Mouse (Mus musculus) limb, embryonic 10.5 days (tissue): Measurements from ENCODE around the gene Gm49380. TPM values are rescaled to one million over a fixed set of nuclear protein-coding genes. Genes with fewer than 3 reads are reported as not detected.
A peak's percentile ranks its signal among the peaks of the same experiment; 100 is the strongest.

Experiments
- DNase-seq: peaks from one replicate; pipeline ENCODE4 v3.0.0-alpha.2; 2017; ENCODE audit warnings: low spot score
- H3K27ac ChIP-seq: fragments of 300-500 bp; sonication (generic); 2 replicates; pipeline ENCODE4 v1.5.1; 2016; ENCODE audit warnings: mild to moderate bottlenecking
- H3K27me3 ChIP-seq: fragments of 300-500 bp; sonication (generic); 2 replicates; pipeline ENCODE4 v1.6.1; 2016; ENCODE audit warnings: low read depth, mild to moderate bottlenecking; ENCODE audit not compliant: poor library complexity, severe bottlenecking
- H3K36me3 ChIP-seq: fragments of 300-500 bp; sonication (generic); 2 replicates; pipeline ENCODE4 v1.6.1; 2016; ENCODE audit warnings: mild to moderate bottlenecking, moderate library complexity
- H3K4me1 ChIP-seq: fragments of 300-500 bp; sonication (generic); 2 replicates; pipeline ENCODE4 v1.6.1; 2016
- H3K4me3 ChIP-seq: fragments of 300-500 bp; sonication (generic); 2 replicates; pipeline ENCODE4 v1.5.1; 2016; ENCODE audit warnings: mild to moderate bottlenecking, moderate library complexity
- H3K9me3 ChIP-seq: fragments of 300-500 bp; sonication (generic); replicated peaks from 2 replicates; pipeline ENCODE4 v1.6.1; 2016; ENCODE audit warnings: mild to moderate bottlenecking
- WGBS: fragments of 180-500 bp; shearing (Covaris S2); methylation state at CpG from one replicate; pipeline ENCODE4 v1.1.7; 2016; 5-methylcytosine and 5-hydroxymethylcytosine counted together
- polyA plus RNA-seq: library from polyadenylated mRNA; unstranded; fragments of >200 nt; fragmentation: Nextera tagmentation; extraction: Ambion mirVana; gene quantifications from 2 replicates; pipeline ENCODE4 v1.2.1, GENCODE M21; 2016

Gene Gm49380
- polyA plus RNA-seq, 1 experiment from 2014 or later: 0.35 TPM

- WGBS: 2% methylated on average over 23 of the region's 23 CpGs
- peaks cover 81% of the 10 kb centered on the region for H3K27me3 ChIP-seq
- no peaks in the 10 kb centered on the region for H3K9me3 ChIP-seq
- DNase-seq: peak; percentile 41
- no peak overlapping the region for H3K27ac ChIP-seq
- peaks cover 20% of the 10 kb centered on the region for H3K4me1 ChIP-seq
- H3K36me3 ChIP-seq: no peaks in the 10 kb centered on the region
- peak overlapping the region; percentile 51 for H3K4me3 ChIP-seq
Observed at GRCm38 (mm10) chr9:44043708-44044425, 69.4 kb downstream of the Gm49380 start.

GRCm38 (mm10) chr9:44042836-44043707 lies 70.2 kb downstream of the Gm49380 start, which contains the start of gene Thy1:
Gene Thy1 (plus strand): TSS chr9:44043384.
- DNase-seq: peak; percentile 56
- Histone ChIP-seq H3K27me3 (peaks cover 73% of the 10 kb centered on the region), H3K27ac (peak within 1 kb of the TSS; percentile 22; the same call in 1 of the 2 replicates), H3K36me3 (no peaks in the 10 kb centered on the region), H3K4me1 (peaks cover 20% of the 10 kb centered on the region), H3K9me3 (no peaks in the 10 kb centered on the region), H3K4me3 (peak within 1 kb of the TSS; percentile 51)
- under 1% methylated on average over 30 of the region's 30 CpGs for WGBS

- no peak overlapping the region for H3K27ac ChIP-seq
- peaks cover 65% of the 10 kb centered on the region for H3K27me3 ChIP-seq
- H3K36me3 ChIP-seq: no peaks in the 10 kb centered on the region
- no peaks in the 10 kb centered on the region for H3K9me3 ChIP-seq
- no peak for DNase-seq
- WGBS: 76% methylated on average over 1 of the region's 1 CpGs
- peaks cover 20% of the 10 kb centered on the region for H3K4me1 ChIP-seq
- H3K4me3 ChIP-seq: no peak overlapping the region
Observed at GRCm38 (mm10) chr9:44042396-44042680, 71.0 kb downstream of the Gm49380 start.

- H3K36me3 ChIP-seq: no peaks in the 10 kb centered on the region
- H3K27me3 ChIP-seq: peaks cover 60% of the 10 kb centered on the region
- no peaks in the 10 kb centered on the region for H3K9me3 ChIP-seq
- 79% methylated on average over 7 of the region's 7 CpGs for WGBS
- H3K27ac ChIP-seq: no peak overlapping the region
- H3K4me3 ChIP-seq: no peak overlapping the region
- H3K4me1 ChIP-seq: peaks cover 20% of the 10 kb centered on the region
- DNase-seq: no peak
Observed at GRCm38 (mm10) chr9:44041511-44042395, 71.5 kb downstream of the Gm49380 start.

- no peak overlapping the region for H3K4me3 ChIP-seq
- WGBS: 94% methylated on average over 5 of the region's 5 CpGs
- peaks cover 14% of the 10 kb centered on the region for H3K27me3 ChIP-seq
- H3K36me3 ChIP-seq: no peaks in the 10 kb centered on the region
- no peaks in the 10 kb centered on the region for H3K9me3 ChIP-seq
- no peaks in the 10 kb centered on the region for H3K4me1 ChIP-seq
- no peak overlapping the region for H3K27ac ChIP-seq
- DNase-seq: no peak
Observed at GRCm38 (mm10) chr9:44037106-44037505, 76.2 kb downstream of the Gm49380 start.

- Histone ChIP-seq H3K27ac (no peak overlapping the region), H3K27me3 (no peaks in the 10 kb centered on the region), H3K9me3 (no peaks in the 10 kb centered on the region), H3K36me3 (no peaks in the 10 kb centered on the region), H3K4me1 (no peaks in the 10 kb centered on the region; the same call in 1 of the 2 replicates), H3K4me3 (no peak overlapping the region)
- no peak for DNase-seq
- WGBS: 68% methylated on average over 13 of the region's 13 CpGs
Observed at GRCm38 (mm10) chr9:44033957-44034727, 79.2 kb downstream of the Gm49380 start.

- no peak for DNase-seq
- 93% methylated on average over 5 of the region's 5 CpGs for WGBS
- H3K4me3 ChIP-seq: no peak overlapping the region
Observed at GRCm38 (mm10) chr9:44033317-44033716, 80.0 kb downstream of the Gm49380 start.

GRCm38 (mm10) chr9:44031946-44032345 lies 81.4 kb downstream of the Gm49380 start:
- WGBS: 86% methylated on average over 4 of the region's 4 CpGs
- H3K36me3 ChIP-seq: no peaks in the 10 kb centered on the region
- H3K27ac ChIP-seq: no peak overlapping the region
- H3K4me3 ChIP-seq: no peak overlapping the region
- no peaks in the 10 kb centered on the region; the same call in 1 of the 2 replicates for H3K4me1 ChIP-seq
- no peak for DNase-seq
- no peaks in the 10 kb centered on the region for H3K9me3 ChIP-seq
- no peaks in the 10 kb centered on the region for H3K27me3 ChIP-seq

More at GRCm38 (mm10) chr9:44033317-44033716, 80.0 kb downstream of the Gm49380 start:
- Histone ChIP-seq H3K27me3 (no peaks in the 10 kb centered on the region), H3K4me1 (no peaks in the 10 kb centered on the region; the same call in 1 of the 2 replicates), H3K9me3 (no peaks in the 10 kb centered on the region), H3K27ac (no peak overlapping the region), H3K36me3 (no peaks in the 10 kb centered on the region)

GRCm38 (mm10) chr9:44031079-44031478 lies 82.2 kb downstream of the Gm49380 start:
- no peak for DNase-seq
- Histone ChIP-seq H3K4me1 (no peaks in the 10 kb centered on the region; the same call in 1 of the 2 replicates), H3K27ac (no peak overlapping the region), H3K36me3 (no peaks in the 10 kb centered on the region), H3K27me3 (no peaks in the 10 kb centered on the region), H3K4me3 (no peak overlapping the region), H3K9me3 (no peaks in the 10 kb centered on the region)
- WGBS: 89% methylated on average over 5 of the region's 5 CpGs

GRCm38 (mm10) chr9:44030646-44031045 lies 82.7 kb downstream of the Gm49380 start:
- H3K36me3 ChIP-seq: no peaks in the 10 kb centered on the region
- 94% methylated on average over 4 of the region's 4 CpGs for WGBS
- DNase-seq: no peak
- H3K27me3 ChIP-seq: no peaks in the 10 kb centered on the region
- no peaks in the 10 kb centered on the region; the same call in 1 of the 2 replicates for H3K4me1 ChIP-seq
- H3K4me3 ChIP-seq: no peak overlapping the region
- no peak overlapping the region for H3K27ac ChIP-seq
- no peaks in the 10 kb centered on the region for H3K9me3 ChIP-seq

GRCm38 (mm10) chr9:44029580-44030236 lies 83.6 kb downstream of the Gm49380 start:
- Histone ChIP-seq H3K9me3 (no peaks in the 10 kb centered on the region), H3K36me3 (no peaks in the 10 kb centered on the region), H3K4me1 (no peaks in the 10 kb centered on the region; the same call in 1 of the 2 replicates), H3K27ac (no peak overlapping the region), H3K4me3 (no peak overlapping the region), H3K27me3 (no peaks in the 10 kb centered on the region)
- no peak for DNase-seq
- WGBS: 66% methylated on average over 5 of the region's 5 CpGs
